Mouse (Mus musculus): ENCODE results near the gene Glud1.

DNA sequence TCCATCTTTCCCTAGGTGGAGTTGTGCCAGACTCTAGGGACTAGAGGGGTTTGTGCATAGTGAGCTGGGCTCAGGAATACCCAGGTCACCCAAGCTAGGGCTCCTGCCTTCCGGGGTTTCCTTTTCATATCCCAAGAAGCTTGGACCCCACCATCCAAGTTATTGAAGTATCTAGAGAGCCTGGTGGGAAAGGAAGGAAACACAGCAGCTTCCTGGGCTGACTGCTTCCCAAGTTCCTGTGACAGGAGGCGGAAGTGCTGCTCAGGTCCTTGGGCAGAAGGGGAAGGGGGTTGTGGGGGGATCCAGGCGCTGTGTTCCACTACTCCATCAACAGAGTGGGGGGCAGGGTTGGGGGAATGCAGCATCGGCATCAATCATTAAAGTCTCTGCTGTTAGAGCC lies 66.6 kb downstream of the Glud1 start:
- no peak for TF ChIP-seq CTCF (IDR thresholded peaks at IDR 0.05; ENCODE audit: extremely low read depth, insufficient read depth, low read length)
- TF ChIP-seq POLR2A (IDR thresholded peaks at IDR 0.05; ENCODE audit: extremely low read depth, insufficient read depth, low read length) = no peak
